Mouse (Mus musculus) frontal cortex, adult 2 months (tissue): Measurements from ENCODE around the gene Serpinb6c. TPM values are rescaled to one million over a fixed set of nuclear protein-coding genes. Genes with fewer than 3 reads are reported as not detected.
"Not testable (repeated sequence)": the region's sequence is repeated elsewhere in the genome, so short reads cannot be mapped to it uniquely, and the experiment has no call there.

ENCODE experiments used
- DNase-seq, 2 experiments: peaks; one replicate each; pipeline ENCODE4 v3.0.0; 2022; ENCODE audit warnings: low spot score in 1 of 2; ENCODE audit errors: extremely low spot score in 1 of 2
- polyA plus RNA-seq: library from polyadenylated mRNA; depleted of rRNA; stranded (reverse); fragments of >200 nt; gene quantifications from 2 replicates; pipeline ENCODE4 v1.2.3, GENCODE M21; 2012; rRNA removed

The Serpinb6c gene
- polyA plus RNA-seq: 0.10 and 0.69 TPM in 2 replicates

DNA sequence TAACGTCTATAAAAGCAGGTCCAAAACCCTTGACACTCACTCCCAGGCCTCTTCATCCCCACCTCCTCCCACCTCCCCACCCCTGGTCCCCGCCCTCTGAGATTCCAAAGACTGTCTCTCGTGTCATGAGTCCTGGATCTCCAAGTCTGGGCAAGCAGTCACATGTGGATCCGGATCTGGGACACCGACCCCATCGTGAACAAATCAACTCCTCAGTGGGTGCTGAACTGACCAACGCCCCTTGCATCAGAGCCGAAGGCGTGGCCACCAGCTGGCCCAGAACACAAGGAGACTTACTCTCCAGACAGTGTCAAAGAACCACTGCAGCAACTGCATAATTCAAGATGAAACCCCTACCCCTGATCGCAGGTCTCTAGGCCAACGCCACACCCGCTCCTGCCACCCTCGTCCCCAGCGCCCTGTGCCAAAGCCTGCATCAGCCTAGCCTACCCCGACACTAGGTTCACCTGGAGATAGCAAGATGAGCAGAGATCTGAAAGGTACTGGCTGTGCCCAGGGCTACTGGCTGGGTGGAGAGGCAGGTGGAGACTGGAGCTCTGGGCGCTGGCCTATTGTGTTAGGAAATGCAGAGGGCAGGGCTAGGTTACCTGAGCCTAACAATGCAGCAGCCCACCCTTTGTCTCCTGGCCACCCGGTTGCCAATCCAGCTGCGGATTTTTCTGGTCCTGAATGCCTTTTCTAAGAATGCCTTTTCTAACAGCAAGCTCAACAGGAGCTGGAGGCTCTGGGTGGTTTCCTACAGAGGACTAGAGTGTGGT lies at the start of gene Serpinb6c:
Gene Serpinb6c, minus strand, starts transcription at position 533 of the 779 bp plus-strand sequence.
- no peak for DNase-seq

DNA sequence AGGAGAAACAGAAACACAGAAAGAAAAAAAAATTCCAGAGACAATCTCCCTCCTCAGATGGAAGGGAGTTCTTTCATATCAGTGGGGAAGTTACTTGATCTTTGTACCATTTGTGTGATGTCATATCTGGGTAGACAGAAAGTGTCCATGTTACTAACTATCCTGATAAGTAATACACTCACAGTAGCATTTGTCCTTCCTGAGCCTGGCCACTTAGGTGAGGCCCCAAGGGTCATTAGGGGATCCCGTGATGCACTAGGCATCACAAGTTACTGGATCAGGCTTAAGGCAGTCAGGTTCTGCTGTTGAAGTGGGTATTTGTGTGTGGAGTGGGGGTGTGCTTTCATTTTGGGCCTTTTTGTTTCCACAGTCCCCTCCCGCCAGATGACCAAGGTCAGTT lies 47.4 kb upstream of the Serpinb6c start:
- DNase-seq: no peak

DNA sequence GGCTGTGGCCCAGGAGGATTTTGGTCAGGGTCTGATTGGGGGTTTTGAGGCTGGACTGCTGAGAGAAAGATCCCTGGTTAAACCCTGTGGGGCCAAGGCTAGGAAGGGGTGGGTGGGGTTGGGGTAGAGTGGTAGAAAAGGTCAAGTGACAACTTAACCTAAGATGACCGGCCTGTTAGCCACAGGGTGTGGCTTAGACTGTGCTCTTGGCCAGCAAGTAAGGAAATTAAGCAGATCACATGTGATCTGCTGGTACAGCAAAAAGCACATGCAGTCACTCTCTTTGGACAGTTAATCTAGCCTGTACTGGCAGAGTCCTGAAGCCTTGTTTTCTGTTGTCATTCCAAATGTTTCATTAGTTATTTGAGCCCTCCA lies 46.6 kb upstream of the Serpinb6c start:
- DNase-seq: no peak

DNA sequence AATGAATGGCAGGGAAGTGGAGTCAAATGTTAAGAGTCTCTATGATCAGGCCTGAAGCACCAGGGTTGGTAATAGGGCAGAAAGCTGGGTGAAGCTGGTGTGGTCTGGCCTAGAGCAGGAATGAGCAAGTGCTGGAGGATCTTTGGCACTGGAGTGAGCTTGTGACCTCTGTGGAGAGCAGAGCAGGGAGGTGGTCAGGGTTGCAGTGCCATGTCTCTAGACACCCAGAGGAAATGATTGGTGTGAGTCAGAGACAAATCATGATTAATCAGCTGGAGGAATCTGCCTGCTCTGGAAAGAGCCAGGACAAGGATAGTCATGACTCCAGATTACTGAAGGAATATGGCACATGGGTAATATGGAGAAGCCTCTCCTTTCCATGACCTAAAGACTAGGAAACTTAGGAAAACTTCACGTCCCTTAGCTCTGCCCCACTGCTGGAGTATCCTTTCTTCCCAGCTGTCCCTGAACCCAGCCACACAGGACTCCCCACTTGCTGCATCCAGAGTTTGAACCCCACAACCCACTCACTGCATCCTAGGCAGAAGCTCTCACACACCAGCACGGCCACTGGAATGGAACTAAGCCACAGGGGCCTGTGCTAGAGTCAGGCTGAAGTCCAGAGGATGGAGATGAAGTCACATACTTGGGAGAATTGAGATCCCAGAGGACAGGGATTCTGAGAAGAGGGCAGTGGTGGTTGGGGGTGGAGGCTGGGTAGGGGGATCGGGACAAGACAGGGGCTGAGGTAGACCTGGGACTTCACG lies 46.0 kb upstream of the Serpinb6c start:
- DNase-seq: no peak

DNA sequence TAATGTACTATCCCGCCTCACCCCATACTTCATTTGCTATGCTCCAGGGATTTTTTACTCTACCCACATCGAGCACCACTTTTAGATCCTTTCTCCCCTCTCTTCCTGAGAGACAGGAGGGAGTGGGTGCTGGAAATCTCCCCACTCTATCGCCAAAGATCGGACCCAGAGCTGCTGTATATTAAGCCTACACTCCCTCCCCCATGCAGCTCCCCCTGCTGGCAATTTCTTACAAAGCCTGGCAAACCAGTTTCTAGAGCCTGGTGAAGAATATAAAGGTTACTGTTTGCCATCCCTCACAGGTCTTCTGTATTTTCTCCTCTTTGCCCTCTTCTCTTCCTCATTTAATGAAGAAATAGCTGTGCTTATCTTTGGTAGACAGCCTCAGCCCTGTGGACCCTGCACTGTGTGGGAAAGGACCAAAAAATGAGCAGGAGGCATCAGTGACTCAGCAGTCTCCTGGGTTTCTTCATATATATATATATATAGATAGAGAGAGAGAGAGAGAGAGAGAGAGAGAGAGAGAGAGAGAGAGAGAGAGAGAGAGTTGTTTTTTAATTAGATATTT lies 36.8 kb upstream of the Serpinb6c start:
- peak in 1 of 2 experiments; percentile 52 for DNase-seq

DNA sequence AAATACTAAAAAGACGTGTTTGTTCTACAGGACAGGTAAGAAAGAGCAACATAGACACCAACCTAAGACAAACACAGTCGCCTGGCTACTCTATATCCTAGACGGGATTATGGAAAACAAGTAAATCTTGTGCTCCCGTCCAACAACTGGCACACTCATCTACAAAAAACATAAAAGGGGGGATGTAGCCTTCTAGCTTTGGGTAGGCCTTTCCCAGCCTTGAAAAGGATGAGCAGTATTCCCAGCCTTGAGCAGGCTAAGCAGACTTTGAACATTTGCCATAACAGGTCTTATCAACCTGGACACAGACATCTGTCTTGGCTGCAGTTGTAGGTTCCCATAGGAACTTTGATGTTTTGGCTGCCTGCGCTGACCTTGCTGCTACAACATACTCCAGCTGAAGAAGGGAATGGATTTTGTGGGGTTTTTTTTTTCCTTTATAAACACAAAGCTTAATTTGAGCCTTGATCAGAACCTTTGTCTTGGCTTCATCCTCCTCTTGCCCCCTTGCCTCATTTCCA lies 35.8 kb upstream of the Serpinb6c start:
- DNase-seq: no peak

DNA sequence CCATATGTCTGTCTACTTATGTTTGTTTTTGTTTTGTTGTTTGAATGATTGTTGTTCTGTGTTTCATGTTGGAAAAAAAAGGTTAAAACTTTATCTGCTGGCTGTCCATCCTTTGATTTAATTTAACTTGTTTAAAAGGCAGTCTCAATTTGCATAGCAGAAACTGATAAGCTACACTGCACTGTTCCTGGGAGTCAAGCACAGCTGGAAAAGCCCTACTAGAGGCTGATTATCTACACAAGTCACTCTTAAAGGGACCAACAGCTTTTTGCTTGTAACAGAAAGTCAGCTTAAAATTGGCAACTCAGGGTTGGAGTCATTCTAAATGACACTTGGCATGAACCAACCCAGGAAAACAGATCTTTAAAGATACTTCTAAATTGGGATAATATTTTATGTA lies 32.1 kb upstream of the Serpinb6c start:
- DNase-seq: not testable (repeated sequence)

DNA sequence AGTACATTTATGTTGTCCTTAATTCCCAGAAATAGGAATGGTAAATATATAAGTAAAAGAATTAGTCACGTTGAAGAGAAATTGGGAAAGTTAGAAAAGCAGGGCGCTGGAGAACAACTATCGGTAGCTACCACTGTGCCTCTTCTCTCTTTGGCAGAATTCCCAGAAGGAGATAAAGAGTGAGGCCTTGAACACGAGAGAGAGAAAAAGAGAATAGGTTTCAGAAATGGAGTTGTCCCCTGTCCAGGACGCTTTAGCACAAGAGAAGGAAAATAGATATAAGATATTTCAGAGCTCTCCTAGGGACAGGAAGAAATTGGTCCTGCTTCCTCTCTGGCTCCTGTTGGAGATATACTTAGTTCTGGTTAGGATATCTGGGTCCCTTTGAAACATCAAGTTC lies 31.6 kb upstream of the Serpinb6c start:
- no peak for DNase-seq

DNA sequence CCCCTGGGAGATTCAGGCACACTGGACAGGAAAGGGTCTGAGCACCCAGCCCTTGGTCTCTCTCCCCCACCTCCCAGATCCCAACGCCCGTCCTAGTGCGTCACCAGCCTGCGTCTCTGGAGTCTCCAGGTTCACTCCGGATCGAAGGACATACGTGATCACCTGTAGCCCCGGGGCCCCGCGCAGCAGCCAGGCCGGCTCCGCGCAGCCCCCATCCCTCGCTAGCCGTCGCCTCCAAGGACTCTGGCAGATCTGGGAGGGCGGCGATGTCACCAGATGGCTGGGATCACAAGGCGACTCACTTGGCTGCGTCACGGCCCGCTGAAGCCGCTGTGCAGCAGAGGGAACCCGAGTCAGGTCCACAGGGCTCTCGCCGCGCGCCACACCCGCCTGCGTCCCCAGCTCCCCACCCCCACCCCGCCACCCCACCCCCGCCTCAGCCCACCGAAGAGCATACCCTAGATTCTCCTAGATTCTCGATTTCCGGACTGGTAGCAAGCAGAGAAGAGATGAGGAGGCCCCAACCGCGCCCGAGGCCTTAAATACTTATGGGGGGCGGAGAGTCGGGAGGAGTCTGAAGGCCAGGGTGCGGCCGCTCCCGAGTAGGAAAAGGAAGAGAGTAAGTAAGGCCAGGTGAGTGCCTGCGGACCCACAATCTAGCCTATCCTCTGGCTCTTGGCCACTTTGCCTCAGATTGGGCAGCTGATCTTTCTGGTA lies 30.1 kb upstream of the Serpinb6c start:
- DNase-seq: peak; percentile 46 to 63

DNA sequence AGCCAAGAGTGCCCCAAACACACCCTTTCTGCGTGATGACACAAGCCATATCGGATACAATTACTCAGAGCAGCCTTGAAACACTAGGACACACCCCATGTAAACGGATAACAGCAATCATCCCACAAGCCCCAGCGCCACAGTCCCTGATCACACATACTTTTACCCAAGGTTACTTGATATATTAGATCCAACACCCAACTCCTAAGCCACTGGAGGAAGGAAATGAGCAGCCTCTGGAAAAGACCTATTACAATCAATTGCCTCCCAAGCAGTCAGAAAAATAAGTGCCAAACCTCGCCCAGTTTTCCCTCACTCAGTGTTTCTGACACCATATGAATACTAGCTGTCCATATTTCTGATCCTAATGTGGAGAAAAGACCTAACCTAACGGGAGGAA lies 29.2 kb upstream of the Serpinb6c start:
- no peak for DNase-seq

DNA sequence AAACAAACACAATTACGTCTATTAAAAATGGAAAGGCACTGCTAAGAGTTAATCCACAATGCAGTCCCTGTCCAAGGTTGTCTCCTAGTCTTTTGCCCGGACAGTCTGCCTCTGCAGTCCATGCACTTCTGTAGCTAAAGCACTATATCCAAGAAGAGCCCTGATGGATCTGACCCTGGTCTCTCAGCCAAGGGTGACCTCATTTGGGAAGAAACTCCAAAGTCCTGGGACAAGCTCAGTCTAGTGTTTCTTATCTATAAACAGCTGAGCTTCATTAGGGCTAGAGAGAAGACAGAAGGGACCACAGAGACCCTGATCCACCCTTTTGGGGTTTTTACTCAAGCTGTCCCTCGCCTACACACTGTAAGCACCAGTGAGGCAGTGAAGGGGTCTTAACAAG lies 25.4 kb upstream of the Serpinb6c start:
- no peak for DNase-seq

DNA sequence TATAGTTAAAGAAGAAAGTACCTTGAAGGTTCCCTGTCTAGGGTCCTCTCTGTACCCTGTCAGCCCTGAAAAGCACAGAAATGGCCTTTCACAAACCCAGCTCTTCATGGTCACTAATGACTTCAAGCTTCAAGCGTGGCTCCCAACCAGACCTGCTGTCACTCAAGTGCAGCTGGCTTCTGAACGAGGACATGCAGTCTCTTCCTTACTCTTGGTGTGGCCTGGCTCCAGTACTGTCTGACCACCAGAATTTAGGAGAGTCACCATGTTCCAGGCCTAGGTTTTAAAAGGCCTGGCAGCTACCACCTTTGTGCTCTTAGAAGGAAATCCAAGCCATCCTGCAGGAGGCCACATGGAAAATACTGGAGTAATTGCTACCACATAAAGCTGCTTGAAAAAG lies 24.8 kb upstream of the Serpinb6c start:
- no peak for DNase-seq

DNA sequence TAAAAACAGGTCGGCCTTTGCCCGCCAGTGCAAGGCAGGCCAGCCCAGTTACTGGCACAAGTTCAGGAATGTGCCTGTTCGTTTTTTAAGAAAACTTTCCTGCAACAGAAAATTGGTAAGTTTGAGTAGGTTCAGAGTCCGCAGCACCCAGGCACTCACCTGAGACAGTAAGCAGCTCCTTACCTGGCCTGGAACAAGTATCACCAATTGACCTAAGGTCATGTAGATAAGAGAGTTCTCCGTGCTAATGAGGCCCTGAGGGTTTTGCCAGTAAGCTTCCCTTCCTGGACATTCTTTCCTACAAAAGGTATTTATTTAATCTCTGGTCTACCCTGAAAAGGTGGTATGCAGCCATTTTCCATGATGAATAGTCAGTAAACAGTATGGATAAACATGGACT lies 16.2 kb upstream of the Serpinb6c start:
- DNase-seq: no peak

DNA sequence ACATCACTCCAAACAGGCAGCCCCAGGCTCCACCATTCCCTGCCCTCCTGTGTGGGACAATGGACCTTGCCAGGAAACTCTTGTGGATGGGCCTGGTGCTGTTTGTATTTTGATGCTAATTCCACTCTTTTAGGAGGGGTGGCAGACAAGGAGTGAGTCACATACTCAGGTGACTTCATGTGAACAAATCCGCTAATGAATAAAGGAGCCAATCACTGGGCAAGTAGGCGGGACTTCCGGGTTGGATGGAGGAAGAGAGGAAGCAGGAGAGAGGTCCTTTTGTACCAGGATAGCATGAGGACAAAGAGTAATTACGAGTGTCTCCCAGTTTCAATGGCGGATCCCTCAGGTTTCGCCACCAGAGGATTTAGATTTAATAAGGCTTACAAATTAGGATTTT lies 15.5 kb upstream of the Serpinb6c start:
- no peak for DNase-seq

DNA sequence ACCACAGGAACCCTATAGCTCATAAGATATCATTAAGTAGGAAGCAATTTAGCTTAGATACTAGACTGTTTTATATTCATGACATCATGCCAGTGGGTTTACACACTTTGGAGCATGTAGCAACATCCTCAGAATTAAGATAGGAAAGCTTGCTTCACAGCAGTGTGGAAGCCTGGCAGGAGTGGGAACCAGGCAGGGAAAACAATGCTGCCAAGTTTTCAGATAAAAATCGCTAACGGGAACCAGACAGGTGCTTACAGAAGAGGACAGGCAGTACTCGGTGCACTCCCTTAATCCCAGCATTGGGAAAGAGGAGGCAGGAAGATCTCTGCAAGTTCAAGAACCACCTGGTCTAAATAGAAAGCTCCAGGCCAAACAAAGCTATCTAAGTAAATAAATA lies 1.3 kb upstream of the Serpinb6c start:
- no peak for DNase-seq

DNA sequence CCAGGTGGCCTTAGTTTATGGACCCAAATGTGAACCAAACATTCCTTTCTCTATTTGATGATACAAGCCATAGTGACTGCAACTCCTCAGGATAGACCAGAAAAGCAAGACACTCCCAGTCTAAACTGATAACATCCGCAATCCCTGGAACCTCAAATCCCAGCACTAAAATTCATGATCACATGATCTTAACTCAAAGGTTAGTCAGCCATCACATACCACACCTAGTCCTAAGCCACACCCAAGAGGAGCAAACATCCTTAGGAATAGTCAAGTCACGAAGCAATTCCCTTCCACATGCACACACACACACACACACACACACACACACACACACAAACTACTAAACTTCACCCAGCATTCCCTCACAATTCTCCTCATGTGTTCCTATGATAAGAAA lies 2.2 kb downstream of the Serpinb6c start:
- DNase-seq: no peak

DNA sequence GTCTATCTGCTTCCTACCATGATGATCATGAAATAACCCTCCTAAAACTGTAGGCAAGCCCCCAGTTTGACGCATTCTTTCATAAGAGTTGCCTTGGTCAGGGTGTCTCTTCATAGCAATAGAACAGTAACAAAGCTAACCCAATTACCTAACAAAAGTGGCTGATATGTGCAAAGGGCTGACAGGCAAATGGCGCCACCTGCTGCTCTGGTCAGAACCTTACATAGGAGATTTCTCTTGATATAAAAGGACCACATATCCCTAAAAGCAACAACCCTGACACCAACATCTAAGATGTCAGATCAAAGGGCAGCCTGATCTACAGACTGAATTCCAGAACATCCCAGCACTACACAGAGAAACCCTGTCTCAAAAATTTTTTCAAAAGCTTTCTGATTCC lies 11.3 kb downstream of the Serpinb6c start:
- peak in 1 of 2 experiments; percentile 50 for DNase-seq

DNA sequence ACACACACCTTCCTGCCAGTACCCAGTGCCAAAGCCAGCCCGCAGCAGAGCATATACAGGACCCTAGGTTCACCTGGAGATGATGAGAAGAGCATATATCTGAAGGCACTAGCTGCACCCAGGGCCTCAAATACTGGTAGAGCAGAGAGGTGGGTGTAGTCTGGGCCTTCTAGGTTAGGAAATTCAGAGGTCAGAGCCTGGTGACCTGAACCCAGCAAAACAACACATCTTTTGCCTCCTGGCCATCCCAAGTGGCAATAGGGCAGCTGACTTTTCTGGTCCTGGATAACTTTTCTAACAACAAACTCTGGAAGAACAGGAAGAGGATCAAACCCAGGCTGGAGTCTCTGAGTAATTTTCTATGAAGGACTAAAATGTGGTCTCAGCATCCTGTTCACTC lies 62.2 kb downstream of the Serpinb6c start, which contains the start of gene Serpinb6e:
Gene Serpinb6e, minus strand, starts transcription at position 101 of the 400 bp plus-strand sequence.
- DNase-seq: no peak

DNA sequence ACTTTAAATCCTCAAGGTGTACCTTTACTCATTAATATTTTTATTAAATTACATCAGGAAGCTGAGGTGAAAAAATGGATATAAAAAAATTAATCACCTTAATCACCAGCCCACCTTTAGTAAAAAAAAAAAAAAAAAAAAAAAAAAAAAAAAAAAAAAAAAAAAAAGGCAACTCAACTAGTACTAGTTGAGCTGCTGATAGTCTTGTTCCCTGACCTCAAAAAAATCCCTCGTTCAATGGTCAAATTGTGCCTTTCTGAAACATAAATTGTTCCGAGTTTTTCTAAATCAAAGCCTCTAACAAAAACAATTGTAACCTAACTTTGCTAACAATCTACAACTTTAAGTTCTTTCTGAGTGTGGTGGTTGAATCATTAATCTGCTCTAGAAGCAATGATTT lies 74.8 kb downstream of the Serpinb6c start:
- no peak for DNase-seq
